Mouse (Mus musculus) ES-E14 (cell line): ENCODE measurements around the gene Fbxo28. TPM values are rescaled to one million over a fixed set of nuclear protein-coding genes. Genes with fewer than 3 reads are reported as not detected.

Experiments used
- DNase-seq: peaks from one replicate; pipeline ENCODE4 v3.0.0-alpha.2; 2013; ENCODE audit warnings: low read depth, low spot score
- H3K27ac ChIP-seq: 2 replicates; pipeline ENCODE4 v1.5.1; 2012; ENCODE audit warnings: low read depth, mild to moderate bottlenecking, low read length, moderate library complexity, mixed read lengths; ENCODE audit not compliant: poor library complexity, insufficient read depth, severe bottlenecking
- H3K36me3 ChIP-seq: 2 replicates; pipeline ENCODE4 v1.6.1; 2012; ENCODE audit warnings: mild to moderate bottlenecking, low read length, moderate library complexity, mixed read lengths; ENCODE audit not compliant: control insufficient read depth, poor library complexity, insufficient read depth, severe bottlenecking
- H3K4me1 ChIP-seq, 2 experiments: fragments of 150-350 bp in 1 of 2; sonication (generic) in 1 of 2; 2 replicates each; pipeline ENCODE4 v1.6.1; 2012; ENCODE audit warnings: low read length in 2 of 2, mild to moderate bottlenecking in 1 of 2, mixed read lengths in 1 of 2; ENCODE audit not compliant: control insufficient read depth in 2 of 2, insufficient read depth in 2 of 2, poor library complexity in 1 of 2
- H3K4me3 ChIP-seq, 2 experiments: fragments of 150-350 bp in 1 of 2; sonication (generic) in 1 of 2; 2 replicates each; pipeline ENCODE4 v1.5.1; 2012; ENCODE audit warnings: low read length in 2 of 2, low read depth in 1 of 2, mild to moderate bottlenecking in 1 of 2, mixed read lengths in 1 of 2; ENCODE audit not compliant: insufficient read depth in 1 of 2, poor library complexity in 1 of 2, severe bottlenecking in 1 of 2
- H3K9ac ChIP-seq: 2 replicates; pipeline ENCODE4 v1.6.1; 2012; ENCODE audit warnings: low read depth, mild to moderate bottlenecking, low read length, mixed read lengths; ENCODE audit not compliant: poor library complexity, insufficient read depth, severe bottlenecking
- H3K9me3 ChIP-seq: fragments of 150-350 bp; sonication (generic); 2 replicates; pipeline ENCODE4 v1.6.1; 2012; ENCODE audit warnings: low read depth, mild to moderate bottlenecking, low read length; ENCODE audit not compliant: control insufficient read depth, insufficient read depth
- CHD2 ChIP-seq: IDR thresholded peaks from 2 replicates; pipeline ENCODE4 v1.6.1; 2014; ENCODE audit warnings: mild to moderate bottlenecking, low read depth, low read length, inconsistent platforms
- HCFC1 ChIP-seq: IDR thresholded peaks from 2 replicates; pipeline ENCODE4 v1.6.1; 2012; ENCODE audit warnings: low read length, inconsistent platforms, borderline replicate concordance; ENCODE audit not compliant: insufficient read depth
- MAFK ChIP-seq: IDR thresholded peaks from 2 replicates; pipeline ENCODE4 v1.6.1; 2014; ENCODE audit warnings: mild to moderate bottlenecking, low read depth, low read length, inconsistent platforms; ENCODE audit not compliant: insufficient read depth
- ZC3H11A ChIP-seq: IDR thresholded peaks from 2 replicates; pipeline ENCODE4 v1.6.1; 2012; ENCODE audit warnings: low read depth, mild to moderate bottlenecking, inconsistent platforms, low read length, borderline replicate concordance
- ZNF384 ChIP-seq: IDR thresholded peaks from 2 replicates; pipeline ENCODE4 v1.6.1; 2012; ENCODE audit warnings: low read depth, low read length, inconsistent platforms
- in situ Hi-C, 2 experiments: fragments of 600-800 bp; cut with MboI; formaldehyde crosslinking; loops; one replicate each; pipeline ENCODE4 v1.15.1; 2025; ENCODE audit warnings: low sequenced_read_pairs in 2 of 2, inconsistent platforms in 1 of 2; ENCODE audit not compliant: unreplicated experiment in 2 of 2
- total RNA-seq: library from RNA; depleted of rRNA; stranded (reverse); fragments of 300-350 nt; gene quantifications from 2 replicates; pipeline ENCODE4 v1.2.3, GENCODE M21; 2012

Fbxo28 gene
- total RNA-seq, 1 experiment: 25.8 TPM

DNA sequence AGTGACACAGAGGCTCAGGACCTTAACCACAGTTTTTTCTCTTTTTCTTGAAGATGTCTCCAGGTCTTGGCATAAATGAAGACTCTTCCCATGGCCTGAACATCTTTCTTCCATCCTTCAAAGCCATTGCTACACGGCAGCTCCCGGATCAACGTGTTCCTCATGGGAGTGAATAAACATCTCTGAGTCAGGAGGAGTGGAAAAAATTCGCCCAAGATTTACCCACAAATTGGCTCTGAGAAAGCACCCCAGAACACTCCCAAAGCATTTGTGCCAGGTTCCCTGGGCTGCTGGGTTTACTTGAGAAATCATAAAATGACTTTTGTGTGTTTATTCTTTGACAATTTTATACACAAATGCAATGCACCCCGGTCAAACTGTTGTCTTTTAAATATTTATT lies 38.5 kb downstream of the Fbxo28 start:
- Histone ChIP-seq H3K27ac (no peak overlapping the region), H3K36me3 (no peaks in the 10 kb centered on the region), H3K4me1 (no peaks in the 10 kb centered on the region), H3K9ac (no peak overlapping the region), H3K4me3 (no peak overlapping the region), H3K9me3 (no peaks in the 10 kb centered on the region)
- TF ChIP-seq HCFC1: no peak
- no peak for TF ChIP-seq CHD2
- no peak for TF ChIP-seq ZC3H11A
- TF ChIP-seq ZNF384: no peak
- no peak for TF ChIP-seq MAFK
- in situ Hi-C loops: loop anchor here (25.0 kb wide), 1 partner anchor 416 kb away; no protein-coding TSS in a partner anchor
- DNase-seq: no peak

DNA sequence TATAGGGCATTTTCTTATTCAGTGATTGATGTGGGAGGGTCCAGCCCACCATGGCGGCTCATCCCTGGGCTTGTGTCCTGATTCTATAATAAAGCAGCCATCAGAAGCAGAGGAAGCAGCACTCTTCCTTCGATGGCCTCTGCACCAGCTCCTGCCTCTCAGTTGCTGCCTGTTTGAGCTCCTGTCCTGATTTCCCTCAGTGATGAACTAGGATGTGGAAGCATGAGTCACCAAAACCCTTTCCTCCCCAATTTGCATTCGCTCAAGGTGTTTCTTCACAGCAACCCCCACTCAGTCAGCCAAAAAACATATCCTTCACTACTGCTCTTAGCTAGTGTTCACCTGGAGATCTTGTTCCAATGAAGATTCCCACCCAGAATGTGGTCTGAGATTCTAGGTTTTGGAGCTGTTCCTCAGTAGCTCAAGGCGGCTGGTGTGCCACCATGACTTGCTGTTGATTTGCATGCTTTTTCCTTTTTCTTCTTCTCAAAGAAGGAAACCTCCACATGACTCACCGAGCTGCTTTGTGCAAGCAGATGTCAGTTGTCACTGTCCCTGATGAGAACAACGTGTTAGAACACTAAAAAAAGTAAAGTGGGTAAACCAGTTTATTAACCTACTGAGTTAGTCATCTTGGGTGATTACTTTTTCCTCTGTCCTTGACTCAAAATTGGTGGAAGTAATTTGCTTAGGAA lies 39.1 kb downstream of the Fbxo28 start:
- in situ Hi-C loops: loop anchor here (25.0 kb wide), 1 partner anchor 415 kb away; no protein-coding TSS in a partner anchor
- DNase-seq: no peak

DNA sequence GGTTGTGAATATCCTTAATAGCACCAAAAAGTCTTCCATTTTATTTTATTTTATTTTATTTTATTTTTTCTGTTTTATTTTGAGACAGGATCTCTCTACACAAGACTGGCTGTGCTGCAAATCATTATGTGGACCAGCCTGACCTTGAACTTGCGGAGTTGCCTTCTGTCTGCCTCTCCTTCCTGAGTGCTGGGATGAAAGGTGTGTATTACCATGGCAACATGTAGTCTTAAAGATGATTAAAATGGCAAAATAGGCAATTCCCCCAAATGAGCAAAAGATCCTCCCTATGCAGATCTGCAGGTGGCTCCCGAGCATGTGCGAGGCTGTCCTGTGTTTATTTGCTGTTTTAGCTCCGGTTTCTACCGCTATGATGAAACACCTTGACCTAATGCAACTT lies 43.6 kb downstream of the Fbxo28 start:
- H3K36me3 ChIP-seq: no peaks in the 10 kb centered on the region
- H3K27ac ChIP-seq: no peak overlapping the region
- no peak for DNase-seq
- TF ChIP-seq ZC3H11A: no peak
- TF ChIP-seq ZNF384: no peak
- TF ChIP-seq MAFK: no peak
- no peak for TF ChIP-seq HCFC1
- no peak for TF ChIP-seq CHD2
- H3K4me3 ChIP-seq: no peak overlapping the region
- in situ Hi-C loops: no loop called here
- no peak overlapping the region for H3K9ac ChIP-seq
- peaks cover 1 to 7% of the 10 kb centered on the region in 2 experiments; a peak in 3 of 4 replicates for H3K4me1 ChIP-seq
- no peaks in the 10 kb centered on the region for H3K9me3 ChIP-seq

More for the DNA sequence above, 39.1 kb downstream of the Fbxo28 start:
- no peaks in the 10 kb centered on the region; a peak in 1 of 4 replicates for H3K4me1 ChIP-seq
- no peak for TF ChIP-seq HCFC1
- no peak for TF ChIP-seq MAFK
- no peak for TF ChIP-seq ZC3H11A
- TF ChIP-seq CHD2: no peak
- no peak for TF ChIP-seq ZNF384
- H3K27ac ChIP-seq: no peak overlapping the region
- H3K36me3 ChIP-seq: no peaks in the 10 kb centered on the region
- no peak overlapping the region for H3K9ac ChIP-seq
- H3K9me3 ChIP-seq: no peaks in the 10 kb centered on the region
- H3K4me3 ChIP-seq: no peak overlapping the region

DNA sequence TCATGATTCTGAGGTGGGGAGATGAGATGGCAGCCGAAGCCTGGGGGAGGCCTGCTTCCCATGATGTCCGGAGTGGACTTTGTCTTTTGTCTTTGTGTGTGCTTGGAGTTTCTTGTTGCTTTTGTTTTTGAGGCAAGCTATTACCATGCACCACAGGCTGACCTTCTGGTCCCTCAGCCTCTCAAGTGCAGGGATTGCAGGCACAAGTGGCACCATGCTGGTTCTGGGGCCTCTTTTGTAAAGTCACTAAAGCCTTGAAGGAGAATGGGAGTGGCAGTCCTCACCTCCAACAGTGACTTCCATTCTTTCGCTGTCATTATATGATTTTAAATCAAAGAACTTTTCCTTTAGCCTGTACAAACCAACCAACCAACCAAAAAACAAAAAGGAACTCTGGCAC lies 44.2 kb downstream of the Fbxo28 start:
- TF ChIP-seq MAFK (no peak), ZNF384 (no peak), CHD2 (no peak), ZC3H11A (no peak), HCFC1 (no peak)
- Histone ChIP-seq H3K9me3 (no peaks in the 10 kb centered on the region), H3K4me3 (no peak overlapping the region), H3K36me3 (no peaks in the 10 kb centered on the region), H3K27ac (peak overlapping the region; percentile 18), H3K4me1 (peaks cover 1 to 7% of the 10 kb centered on the region in 2 experiments; a peak in 3 of 4 replicates), H3K9ac (no peak overlapping the region)
- DNase-seq: no peak
- in situ Hi-C loops: no loop called here
